Mouse (Mus musculus) testis, postnatal 14 days (tissue): ENCODE measurements around the gene Foxo3.

Experiments
- DNase-seq: peaks from one replicate; pipeline ENCODE4 v3.0.0; 2021; ENCODE audit warnings: low spot score

Gene Foxo3

DNA sequence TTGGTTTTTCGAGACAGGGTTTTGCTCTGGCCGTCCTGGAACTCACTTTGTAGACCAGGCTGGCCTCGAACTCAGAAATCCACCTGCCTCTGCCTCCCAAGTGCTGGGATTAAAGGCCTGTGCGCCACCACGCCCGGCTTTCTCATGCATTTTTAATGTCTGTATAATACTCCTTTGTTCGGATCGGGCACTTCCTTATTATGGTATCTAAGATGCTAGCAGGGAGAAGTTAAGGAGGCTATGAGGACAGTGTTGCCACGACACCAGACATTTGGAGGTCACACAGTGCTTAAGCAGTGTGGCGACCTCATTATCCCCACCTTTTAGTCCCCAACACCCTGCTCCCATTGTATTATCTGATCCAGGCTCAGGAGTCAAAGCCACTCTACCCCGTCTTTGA, 97.8 kb downstream of the Foxo3 start:
- no peak for DNase-seq

DNA sequence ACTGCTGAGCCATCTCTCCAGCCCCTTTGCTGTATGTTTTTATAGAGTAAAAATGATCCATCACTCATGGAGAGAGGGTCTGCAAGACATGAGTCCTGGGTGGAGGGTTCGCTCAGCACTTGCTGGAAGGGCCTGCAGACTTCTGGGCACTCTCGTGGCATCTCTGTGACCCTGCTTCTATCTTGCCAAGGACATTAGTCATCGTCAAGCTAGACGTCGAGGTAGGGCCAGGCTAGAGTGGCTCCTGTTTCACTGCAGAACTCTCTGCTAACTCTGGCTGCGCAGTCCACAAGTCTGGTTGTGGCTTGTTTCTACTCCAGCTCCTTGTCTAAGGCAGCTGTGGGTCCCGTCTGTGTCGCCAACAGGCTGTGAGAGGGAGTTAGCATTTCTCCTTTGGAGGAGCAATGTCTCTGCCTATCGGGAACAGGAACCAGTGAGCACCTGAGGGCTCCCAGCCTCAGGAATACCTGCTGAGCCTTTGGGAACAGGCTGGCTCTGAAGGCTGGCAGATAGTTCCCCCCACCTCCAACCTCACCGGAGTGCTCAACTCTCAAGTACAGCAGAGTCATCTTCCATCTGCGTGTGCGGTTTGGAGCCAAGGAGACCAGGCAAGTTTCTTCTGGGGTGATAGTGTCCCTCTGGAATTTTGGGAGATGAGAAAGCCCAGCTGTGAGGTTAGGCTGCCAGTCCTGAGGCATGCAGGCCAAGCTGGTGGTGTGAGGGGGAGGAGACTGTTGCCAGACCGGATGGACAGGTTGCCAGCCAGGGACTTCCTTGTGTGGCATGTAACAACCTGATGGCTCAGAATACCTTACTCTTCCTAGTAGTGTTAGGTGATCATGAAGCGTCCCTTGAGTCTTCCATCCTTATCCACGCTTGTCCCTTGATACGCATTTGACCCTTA, 98.5 kb downstream of the Foxo3 start:
- DNase-seq = no peak

DNA sequence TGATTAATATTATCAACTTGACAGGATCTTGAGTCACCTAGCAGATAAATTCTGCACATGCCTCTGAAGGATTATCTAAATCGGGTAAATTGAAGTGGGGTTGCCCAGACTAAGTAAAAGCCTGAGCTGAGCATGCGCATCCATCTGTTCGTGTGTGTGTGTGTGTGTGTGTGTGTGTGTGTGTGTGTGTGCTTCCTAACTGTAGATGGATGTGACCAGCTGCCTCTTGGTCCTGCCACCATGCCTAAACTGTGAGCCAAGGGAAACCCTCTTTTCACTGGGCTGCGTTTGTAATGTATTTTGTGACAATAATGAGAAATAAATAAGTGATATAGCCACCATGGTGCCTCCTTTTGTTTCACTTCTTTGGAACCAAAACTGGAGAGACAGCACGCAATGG, 102.3 kb downstream of the Foxo3 start:
- no peak for DNase-seq

DNA sequence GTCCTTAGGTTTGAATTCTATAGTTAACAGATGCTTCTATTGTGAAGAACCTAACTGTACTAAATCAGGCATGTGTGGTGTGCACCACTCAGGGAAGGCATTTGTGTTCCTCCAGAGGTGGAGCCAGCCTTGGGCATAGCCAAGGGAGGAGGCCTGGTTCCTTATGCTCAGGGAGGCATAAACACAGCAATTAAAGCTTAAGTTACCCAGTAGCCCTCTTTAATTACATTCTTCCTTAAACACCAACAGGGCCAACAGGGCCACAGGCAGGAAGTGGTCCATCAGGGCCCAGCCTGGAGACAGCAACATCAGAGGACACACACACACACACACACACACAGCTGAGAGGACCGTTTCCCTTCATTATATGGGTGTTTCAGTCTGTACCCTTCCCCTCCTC, 102.7 kb downstream of the Foxo3 start:
- DNase-seq = no peak

DNA sequence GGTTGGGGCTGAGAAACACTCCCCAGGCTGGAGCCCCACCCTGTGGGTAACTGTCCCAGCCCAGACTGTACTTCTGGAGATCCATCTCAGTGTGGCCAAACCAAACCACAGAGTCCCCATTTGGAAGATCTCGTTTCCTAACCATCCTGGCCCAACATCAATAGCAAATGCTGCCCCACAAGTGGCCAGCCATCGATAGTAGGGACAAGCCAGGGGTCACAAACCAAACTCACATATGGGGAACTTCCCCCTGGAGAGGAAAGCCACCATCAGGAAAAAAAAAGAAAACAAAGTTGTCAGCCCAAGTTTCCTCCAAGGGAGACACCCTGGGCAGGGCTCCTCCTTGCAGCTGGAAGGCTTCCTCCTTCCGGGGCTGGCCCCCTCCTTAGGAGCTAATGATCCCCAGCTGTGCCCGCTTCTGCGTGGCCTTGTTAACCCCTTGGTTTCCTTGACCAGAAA, 105.6 kb downstream of the Foxo3 start:
- DNase-seq = no peak

DNA sequence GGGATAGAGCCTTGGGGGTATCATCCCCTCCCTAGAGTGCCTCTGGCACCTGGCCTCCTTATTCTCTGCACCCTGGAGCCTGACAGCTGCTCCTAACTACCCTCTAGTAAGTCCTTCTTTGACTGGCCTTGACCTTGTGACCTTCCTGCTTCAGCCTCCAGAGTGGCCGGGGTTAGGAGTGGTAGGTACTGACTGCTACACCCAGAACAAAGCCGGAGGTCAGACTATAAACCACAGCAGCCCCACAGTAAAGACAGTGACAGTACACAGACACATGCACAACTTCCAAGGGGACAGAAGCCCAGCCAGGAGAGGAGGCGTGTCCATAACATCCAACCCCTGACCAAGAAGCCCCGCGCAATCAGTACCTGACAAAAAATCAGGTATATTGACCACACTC, 106.4 kb downstream of the Foxo3 start:
- DNase-seq = no peak

DNA sequence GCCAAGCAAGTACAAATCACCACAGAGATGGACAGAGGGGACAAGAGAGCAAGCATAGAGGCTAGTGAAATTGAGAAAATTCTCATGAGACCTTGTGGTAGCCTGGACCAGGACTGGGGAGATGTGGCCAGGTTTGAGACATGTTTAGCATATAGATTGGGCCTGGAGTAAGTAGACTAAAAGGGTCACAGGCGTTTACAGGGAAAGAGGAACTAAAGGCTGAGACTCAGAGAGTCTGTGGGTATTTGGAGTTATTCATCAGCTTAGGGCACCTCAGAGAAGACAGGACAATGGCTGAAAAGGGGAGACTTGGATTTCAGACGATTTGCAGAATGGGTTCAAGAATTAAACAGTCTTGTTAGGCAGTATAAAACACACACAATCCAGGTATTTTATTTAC, 121.8 kb downstream of the Foxo3 start:
- DNase-seq = no peak

DNA sequence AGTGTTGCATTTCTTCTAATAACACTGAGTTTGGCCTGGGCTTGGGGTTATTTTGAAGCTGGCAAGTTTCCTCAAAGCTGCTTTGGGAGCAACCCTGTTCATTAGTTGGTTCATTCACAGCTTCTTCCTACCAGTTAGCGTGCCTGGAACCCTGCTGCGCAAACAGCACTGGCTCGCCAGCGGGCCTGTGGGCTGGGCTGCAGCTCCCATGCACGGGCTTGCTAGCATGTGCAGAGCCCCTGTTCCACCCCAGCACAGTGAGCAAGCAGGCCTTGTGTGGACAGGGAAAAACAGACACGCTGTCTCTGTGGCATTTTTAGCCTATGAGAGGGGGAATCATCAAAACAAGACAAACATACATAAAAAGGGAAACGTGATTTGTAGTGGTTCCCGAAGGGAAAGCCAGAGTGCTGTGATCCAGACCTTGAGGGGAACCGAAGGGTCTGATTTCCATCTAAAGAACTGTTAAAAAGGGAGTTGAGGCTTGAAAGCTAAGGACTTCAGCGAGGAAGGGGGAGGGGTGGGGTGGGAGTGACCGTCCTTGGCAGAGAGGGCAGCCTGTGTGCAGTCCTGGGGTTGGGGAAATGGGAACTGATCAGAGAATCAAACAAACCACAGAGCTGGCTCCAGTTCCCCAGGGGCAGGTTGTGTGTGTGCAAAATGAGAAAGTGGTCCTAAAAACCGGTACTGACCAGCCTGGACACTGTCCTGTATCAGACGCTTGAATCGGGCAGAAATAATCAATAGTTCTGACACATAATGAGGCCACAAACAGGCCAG, 123.9 kb downstream of the Foxo3 start:
- DNase-seq = no peak

DNA sequence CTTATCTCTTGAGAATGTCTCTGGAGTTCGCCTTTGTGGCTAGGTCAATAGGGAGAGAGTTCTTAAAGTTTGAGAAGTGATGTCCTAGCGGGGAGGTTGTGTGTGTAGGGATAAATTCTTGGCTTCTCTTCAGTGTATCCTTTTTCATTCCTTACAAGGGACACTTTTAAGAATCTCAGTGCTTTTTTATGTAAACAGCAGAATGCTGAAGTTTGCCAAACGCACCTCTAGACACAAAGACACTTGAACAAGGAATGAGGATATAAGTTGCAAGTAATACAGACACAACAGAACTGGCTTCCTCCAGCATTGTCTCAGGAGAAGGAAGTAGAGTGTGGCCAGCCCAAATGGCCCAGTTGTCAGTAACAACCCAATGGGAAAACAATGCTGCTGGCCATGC, 126.8 kb downstream of the Foxo3 start:
- no peak for DNase-seq

DNA sequence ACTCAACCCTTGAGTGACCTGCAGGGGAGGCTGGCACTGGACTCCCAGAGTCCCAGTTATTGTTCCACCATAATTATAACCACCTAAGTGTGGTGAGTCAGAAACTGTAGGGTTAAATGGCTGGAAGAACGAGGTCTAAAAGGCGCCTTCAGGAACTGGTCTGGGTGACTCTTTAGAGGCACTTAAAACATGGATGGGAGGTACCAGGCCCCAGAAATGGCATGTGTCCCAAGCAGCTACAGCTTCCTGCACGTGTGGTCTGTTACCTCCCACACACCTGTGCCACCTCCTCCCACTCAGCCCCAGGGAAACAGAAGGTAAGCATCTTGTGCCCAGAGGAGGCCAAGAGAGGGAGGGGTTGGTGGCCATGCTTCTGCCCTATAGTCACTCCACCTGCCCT, 128.2 kb downstream of the Foxo3 start:
- no peak for DNase-seq

DNA sequence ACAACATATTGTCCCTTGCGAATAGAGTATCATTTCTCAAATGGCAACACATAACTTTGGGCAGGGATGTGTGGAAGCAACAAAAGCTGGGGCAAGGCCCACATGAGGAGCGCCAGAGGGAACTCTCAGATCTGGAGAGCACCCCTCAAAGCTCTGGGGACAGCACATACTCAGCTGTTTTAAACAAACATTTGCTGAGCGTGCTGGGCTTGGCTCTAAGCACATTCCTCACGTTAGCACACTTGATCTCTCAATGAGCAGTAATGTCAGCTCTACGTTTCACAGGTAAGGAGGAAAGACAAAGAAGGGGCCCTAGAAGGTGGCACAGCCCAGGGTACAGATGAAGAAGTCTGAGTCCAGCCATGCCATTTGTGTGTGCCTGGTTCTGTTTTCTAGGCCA, 131.3 kb downstream of the Foxo3 start:
- no peak for DNase-seq

DNA sequence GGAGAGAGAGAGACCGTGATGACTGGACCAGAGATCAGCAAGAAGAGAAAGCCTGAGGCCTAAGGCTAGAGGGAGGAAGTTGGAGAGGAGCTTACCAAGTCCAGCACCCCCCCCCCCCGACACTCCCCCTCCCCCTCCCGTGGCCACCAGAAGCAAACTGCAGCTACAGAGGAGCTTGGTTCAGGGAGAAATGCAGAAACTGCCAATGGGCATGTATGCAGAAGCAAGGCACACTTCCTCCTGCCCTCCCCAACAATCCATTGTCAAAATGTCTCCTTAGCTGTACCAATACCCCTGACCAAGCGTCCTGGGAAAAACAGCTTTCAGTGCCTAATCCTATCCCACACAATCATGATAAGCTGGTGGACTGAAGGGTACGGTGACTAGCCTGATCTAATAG, 131.8 kb downstream of the Foxo3 start:
- no peak for DNase-seq

DNA sequence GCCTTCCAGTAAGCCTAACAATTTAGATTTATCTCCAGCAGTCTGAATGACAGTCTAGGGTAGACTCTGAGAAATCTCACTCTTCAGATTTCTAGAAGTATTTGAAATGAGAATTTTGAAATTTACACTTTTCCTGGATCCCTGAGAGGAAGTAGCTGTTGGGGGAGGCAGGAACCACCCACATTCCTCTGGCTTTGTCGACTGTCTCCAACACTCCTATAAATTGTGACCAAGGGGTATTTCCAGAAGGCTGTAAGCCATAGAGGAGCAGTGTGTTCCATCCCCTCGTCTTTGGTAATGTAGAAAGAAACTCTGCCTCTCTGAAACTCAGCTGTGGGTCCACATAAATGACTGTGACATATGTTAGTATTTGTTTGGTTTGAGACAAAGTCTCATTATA, 132.4 kb downstream of the Foxo3 start:
- DNase-seq = no peak

DNA sequence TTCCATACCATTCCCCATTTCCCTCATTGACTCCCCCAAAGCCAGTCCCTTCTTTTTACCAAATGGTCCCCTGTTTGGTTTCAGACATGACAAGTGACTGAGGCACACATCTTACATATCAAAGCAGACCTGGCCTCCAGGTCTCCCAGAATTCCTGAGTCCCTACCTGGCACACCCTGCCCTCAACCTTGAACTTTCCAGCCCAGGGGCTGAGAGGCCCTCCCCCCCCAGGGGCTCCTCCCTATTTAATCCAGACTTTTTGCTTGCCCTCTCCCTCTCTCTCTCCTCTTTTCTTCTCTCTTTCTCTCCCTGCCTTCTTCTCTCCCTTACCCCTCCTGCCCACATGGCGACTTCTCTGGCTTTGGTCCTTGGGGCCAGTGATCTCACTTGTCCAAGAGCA, 133.8 kb downstream of the Foxo3 start:
- no peak for DNase-seq

DNA sequence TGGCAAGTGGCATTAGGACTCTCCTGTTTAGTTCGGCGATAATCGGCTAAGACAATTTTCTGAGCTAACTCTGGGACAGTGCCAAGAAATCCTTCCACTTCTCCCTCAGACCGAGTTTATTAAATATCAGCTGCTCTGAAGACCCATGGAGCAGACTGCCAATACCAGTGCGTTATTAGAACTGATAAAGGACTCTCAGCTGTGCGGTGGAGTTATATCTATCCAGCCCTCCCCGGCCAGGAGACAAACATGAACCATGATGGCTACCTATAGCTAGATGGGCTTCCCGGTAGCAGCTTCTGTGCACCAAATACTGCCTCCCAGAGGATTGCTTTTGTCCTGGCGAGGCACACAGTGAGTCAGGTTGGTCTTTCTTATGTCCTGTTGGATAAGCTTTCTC, 134.5 kb downstream of the Foxo3 start:
- DNase-seq = no peak

DNA sequence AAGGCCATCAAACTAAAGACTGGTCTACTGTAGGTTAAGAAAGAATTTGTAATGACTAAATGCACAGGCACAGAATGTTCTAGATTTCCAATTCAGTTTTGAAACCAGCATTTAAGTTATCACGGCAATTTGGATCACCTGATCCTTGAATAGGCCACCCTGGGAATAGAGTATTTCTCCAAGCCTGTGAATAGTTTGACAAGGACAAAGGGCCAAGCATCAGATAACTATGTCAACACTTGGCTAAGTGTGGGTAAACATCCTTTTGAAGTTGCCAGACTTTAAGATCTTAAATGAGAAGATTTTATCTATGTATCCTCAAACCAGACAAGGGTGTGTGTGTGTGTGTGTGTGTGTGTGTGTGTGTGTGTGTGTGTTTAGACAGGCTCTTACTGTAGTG, 136.8 kb downstream of the Foxo3 start:
- no peak for DNase-seq

DNA sequence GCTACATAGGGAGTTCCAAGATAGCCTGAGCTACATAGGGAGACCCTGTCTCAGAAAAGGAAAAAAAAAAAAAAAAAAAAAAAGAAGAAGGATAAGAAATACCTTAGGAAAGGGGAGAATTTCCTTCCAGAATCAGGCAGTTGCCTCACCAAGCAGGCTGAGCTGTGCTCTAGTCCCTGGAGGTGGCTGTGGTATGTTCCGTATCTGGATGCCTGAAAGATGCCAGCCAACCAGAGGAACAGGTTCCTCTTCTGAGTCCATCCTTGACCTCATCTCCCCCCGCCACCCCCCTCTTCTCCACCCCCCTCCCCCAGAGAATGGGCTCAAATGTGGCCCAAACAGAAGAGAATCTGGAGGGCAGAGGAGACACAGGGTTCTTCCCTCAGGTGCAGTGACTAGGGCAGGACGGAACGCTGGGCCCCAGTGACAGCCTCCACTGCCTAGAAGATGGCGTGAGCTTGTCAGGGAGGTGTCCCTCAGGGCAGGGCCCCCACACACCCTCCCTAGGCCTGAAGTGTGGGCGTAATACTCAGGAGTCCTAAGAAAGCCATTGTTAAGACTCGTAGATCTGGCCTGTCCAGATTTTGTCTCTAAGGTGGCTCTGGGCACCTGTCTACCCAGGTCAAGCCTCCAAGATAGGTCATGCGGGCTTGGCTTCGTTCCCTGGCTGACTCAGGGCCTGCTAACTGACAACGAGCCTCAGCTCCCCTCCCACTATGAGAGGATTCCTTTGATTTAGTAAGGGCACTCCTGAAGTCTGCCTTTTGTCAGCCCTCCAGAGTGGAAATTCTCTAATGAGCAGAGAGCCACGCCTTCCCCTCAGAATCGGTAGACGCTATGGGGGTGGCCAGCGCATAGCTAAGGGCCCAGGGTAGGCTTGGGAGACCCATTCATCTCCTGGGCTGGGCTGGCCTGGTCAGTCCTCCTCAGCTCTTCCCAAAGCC, 141.5 kb downstream of the Foxo3 start:
- DNase-seq = no peak
